Mouse (Mus musculus) heart, embryonic 16.5 days (tissue): ENCODE measurements around the gene Slc26a6. TPM values are rescaled to one million over a fixed set of nuclear protein-coding genes. Genes with fewer than 3 reads are reported as not detected.

ENCODE experiments used
- ATAC-seq: fragments of 200-750 bp; cut with Nextera tagmentation; replicated peaks from 2 replicates; pipeline ENCODE4 v1.8.0; 2017; ENCODE audit warnings: moderate number of reproducible peaks; ENCODE audit not compliant: insufficient read depth, low FRiP score; ENCODE audit errors: extremely low read depth
- H3K27ac ChIP-seq: fragments of 300-500 bp; sonication (generic); 2 replicates; pipeline ENCODE4 v1.5.1; 2014; ENCODE audit warnings: mild to moderate bottlenecking, low read length, control low read depth, moderate library complexity
- H3K27me3 ChIP-seq: fragments of 300-500 bp; sonication (generic); 2 replicates; pipeline ENCODE4 v1.6.1; 2014; ENCODE audit warnings: low read length, mixed read lengths; ENCODE audit not compliant: control insufficient read depth, insufficient read depth
- H3K36me3 ChIP-seq: fragments of 300-500 bp; sonication (generic); 2 replicates; pipeline ENCODE4 v1.6.1; 2014; ENCODE audit not compliant: control insufficient read depth, insufficient read depth
- H3K4me1 ChIP-seq: fragments of 300-500 bp; sonication (generic); 2 replicates; pipeline ENCODE4 v1.6.1; 2014; ENCODE audit warnings: low read length, mixed read lengths; ENCODE audit not compliant: control insufficient read depth, insufficient read depth
- H3K4me2 ChIP-seq: fragments of 300-500 bp; sonication (generic); 2 replicates; pipeline ENCODE4 v1.6.1; 2014; ENCODE audit warnings: low read depth, mild to moderate bottlenecking, control low read depth, low read length
- H3K4me3 ChIP-seq: fragments of 300-500 bp; sonication (generic); 2 replicates; pipeline ENCODE4 v1.5.1; 2014; ENCODE audit warnings: mild to moderate bottlenecking, control low read depth, low read length
- H3K9ac ChIP-seq: fragments of 300-500 bp; sonication (generic); 2 replicates; pipeline ENCODE4 v1.6.1; 2014; ENCODE audit warnings: low read length, control low read depth
- H3K9me3 ChIP-seq: fragments of 300-500 bp; sonication (generic); replicated peaks from 2 replicates; pipeline ENCODE4 v1.6.1; 2016; ENCODE audit warnings: low read length; ENCODE audit not compliant: control insufficient read depth
- WGBS: fragments of 180-500 bp; shearing (Covaris S2); extraction: QIAGEN DNeasy Blood & Tissue Kit; methylation state at CpG from one replicate; pipeline ENCODE4 v1.1.7; 2014; 5-methylcytosine and 5-hydroxymethylcytosine counted together
- polyA plus RNA-seq: library from polyadenylated mRNA; unstranded; fragments of >200 nt; fragmentation: Nextera tagmentation; extraction: Ambion mirVana; gene quantifications from 2 replicates; pipeline ENCODE4 v1.2.1, GENCODE M21; 2015

Gene Slc26a6
- polyA plus RNA-seq, 1 experiment from 2014 or later = 7.8 TPM

DNA sequence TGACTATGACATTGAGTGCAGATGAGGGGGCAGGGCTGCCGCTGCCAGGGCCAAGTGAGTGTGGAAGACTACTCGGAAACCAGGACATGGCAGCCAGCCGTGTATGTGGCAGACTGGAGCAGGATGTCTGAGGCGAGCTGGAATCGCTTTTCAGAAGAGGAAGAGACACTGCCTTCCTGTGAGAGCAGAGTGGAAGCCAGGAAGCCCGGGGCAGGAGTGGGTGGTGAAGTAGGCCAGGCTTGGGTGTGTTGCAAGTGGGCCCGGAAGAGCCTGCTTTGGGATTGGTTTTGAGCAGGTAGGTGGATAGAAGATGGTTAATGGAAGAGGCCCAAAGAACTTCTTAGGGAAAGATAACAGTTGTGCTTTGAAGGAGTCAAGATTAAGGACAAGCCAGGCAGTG is 37.5 kb upstream of the Slc26a6 start:
- 75% methylated on average over 7 of the region's 7 CpGs for WGBS
- H3K27me3 ChIP-seq = no peaks in the 10 kb centered on the region
- H3K36me3 ChIP-seq = peaks cover 16% of the 10 kb centered on the region; the same call in 1 of the 2 replicates
- H3K4me1 ChIP-seq = no peaks in the 10 kb centered on the region
- ATAC-seq = no peak
- H3K9me3 ChIP-seq = no peaks in the 10 kb centered on the region
- no peak overlapping the region for H3K4me3 ChIP-seq
- H3K27ac ChIP-seq = no peak overlapping the region
- H3K4me2 ChIP-seq = no peak overlapping the region
- no peak overlapping the region for H3K9ac ChIP-seq

DNA sequence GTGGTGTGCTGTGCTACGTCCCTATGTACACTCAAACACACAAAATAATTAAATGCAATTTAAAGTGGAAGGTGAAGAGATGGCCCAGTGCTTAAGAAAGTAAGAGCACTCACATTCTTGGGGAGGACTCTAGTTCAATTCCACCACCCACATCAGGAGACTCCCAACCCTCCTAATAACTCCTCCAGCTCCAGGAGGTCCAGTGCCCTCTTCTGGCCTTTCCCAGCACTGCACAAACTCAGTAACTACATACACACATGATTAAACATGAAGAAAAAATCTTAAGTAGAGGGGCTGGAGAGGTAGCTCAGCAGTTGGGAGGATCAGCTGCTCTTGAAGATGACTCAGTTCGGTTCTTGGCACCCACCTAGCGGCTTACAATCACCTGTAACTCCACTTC is 33.6 kb upstream of the Slc26a6 start:
- WGBS = 50% methylated on average over 3 of the region's 3 CpGs
- H3K4me1 ChIP-seq = no peaks in the 10 kb centered on the region
- no peak overlapping the region for H3K4me2 ChIP-seq
- no peak overlapping the region for H3K27ac ChIP-seq
- no peak for ATAC-seq
- H3K9me3 ChIP-seq = no peaks in the 10 kb centered on the region
- peaks cover 17% of the 10 kb centered on the region for H3K27me3 ChIP-seq
- H3K36me3 ChIP-seq = peaks cover 10% of the 10 kb centered on the region; the same call in 1 of the 2 replicates
- no peak overlapping the region for H3K9ac ChIP-seq
- H3K4me3 ChIP-seq = no peak overlapping the region

DNA sequence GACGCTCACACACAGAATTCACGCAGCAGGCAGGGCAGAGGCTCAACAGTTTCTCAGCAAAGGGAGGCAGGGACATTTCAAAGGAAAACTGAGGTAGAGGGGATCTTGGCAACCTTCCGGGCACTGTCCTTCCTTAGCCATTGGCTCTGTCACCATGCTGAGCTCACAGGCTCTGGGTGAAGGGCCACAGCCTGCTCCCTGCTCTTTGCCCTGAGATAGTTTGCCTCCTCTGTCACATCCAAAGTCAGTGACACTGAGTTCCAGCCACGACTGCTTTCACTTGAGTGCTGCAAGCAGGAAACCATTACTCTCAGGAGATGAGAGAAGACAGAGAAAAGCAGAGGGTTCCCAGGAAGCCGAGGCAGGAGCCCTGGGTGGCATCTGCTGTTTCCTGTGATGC is 33.0 kb upstream of the Slc26a6 start:
- Histone ChIP-seq H3K4me3 (no peak overlapping the region), H3K4me1 (no peaks in the 10 kb centered on the region), H3K36me3 (peaks cover 5% of the 10 kb centered on the region; the same call in 1 of the 2 replicates), H3K27me3 (peaks cover 23% of the 10 kb centered on the region), H3K27ac (no peak overlapping the region), H3K4me2 (no peak overlapping the region), H3K9me3 (no peaks in the 10 kb centered on the region), H3K9ac (no peak overlapping the region)
- ATAC-seq = no peak
- 61% methylated on average over 5 of the region's 5 CpGs for WGBS

DNA sequence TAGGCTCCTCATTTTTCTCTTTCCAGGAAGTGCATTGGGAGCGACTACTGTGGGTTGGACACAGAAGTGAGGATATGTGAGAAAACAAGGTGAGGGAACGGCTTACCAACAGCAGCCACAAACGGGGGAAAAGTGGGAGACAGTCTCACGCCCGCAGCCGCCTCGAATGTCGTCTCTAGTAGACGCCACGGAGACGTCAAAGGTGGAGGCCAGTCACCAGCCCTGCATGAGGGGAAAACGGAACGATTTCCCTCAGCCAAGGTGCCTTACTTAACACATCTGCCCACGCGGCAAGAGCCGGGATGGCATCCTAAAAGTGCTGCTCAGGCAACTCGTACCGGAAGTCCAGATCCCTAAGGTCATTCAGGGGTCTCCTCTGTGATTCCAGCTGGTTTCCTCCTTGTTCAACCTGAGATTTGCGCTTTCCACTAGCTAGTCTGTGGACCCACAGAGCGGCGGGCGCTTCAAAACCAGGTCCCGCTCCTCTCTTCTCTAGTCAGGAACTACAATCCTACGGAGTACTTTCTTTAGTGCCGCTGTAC is 28.9 kb upstream of the Slc26a6 start:
- WGBS = 2% methylated on average over 25 of the region's 25 CpGs
- ATAC-seq = no peak
- Histone ChIP-seq H3K36me3 (no peaks in the 10 kb centered on the region), H3K9ac (no peak overlapping the region), H3K4me2 (no peak overlapping the region), H3K27ac (no peak overlapping the region), H3K27me3 (peaks cover 61% of the 10 kb centered on the region), H3K4me3 (no peak overlapping the region), H3K9me3 (no peaks in the 10 kb centered on the region), H3K4me1 (peaks cover 11% of the 10 kb centered on the region)

DNA sequence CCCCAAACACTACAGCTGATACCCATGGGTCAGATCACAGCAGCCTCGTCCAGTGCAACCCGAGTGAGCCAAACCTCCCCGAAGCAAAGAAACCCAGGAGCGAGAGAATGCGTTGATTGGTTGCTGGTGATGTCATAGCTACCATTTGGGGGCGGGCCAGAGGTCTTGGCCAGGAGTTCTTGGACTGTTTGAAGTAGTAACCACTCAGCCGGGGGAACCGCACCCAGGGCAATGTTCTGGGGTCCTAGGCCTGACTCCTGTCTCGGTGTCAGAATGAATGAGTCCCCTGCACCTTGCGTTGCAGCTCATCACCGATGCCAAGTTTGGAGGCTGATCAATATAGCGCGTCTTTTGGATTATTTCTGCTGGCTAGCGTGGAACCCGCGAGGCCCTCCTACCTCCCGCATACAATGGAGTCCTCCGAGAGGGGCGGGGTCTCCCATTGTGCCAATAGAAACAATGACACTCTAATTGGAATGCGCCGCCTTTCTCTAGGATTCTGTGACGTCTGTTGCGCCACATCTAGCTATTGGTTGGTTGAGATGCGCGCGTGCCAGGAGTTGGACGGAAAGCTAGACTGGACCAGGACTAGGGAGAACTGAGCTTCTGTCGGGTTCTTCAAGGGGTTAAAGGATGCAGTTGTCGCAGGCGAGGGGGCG is 28.2 kb upstream of the Slc26a6 start:
- Histone ChIP-seq H3K4me3 (no peak overlapping the region), H3K36me3 (no peaks in the 10 kb centered on the region), H3K4me1 (peaks cover 11% of the 10 kb centered on the region), H3K9ac (no peak overlapping the region), H3K27me3 (peaks cover 68% of the 10 kb centered on the region), H3K27ac (no peak overlapping the region), H3K9me3 (no peaks in the 10 kb centered on the region), H3K4me2 (no peak overlapping the region)
- WGBS = 2% methylated on average over 31 of the region's 31 CpGs
- no peak for ATAC-seq

DNA sequence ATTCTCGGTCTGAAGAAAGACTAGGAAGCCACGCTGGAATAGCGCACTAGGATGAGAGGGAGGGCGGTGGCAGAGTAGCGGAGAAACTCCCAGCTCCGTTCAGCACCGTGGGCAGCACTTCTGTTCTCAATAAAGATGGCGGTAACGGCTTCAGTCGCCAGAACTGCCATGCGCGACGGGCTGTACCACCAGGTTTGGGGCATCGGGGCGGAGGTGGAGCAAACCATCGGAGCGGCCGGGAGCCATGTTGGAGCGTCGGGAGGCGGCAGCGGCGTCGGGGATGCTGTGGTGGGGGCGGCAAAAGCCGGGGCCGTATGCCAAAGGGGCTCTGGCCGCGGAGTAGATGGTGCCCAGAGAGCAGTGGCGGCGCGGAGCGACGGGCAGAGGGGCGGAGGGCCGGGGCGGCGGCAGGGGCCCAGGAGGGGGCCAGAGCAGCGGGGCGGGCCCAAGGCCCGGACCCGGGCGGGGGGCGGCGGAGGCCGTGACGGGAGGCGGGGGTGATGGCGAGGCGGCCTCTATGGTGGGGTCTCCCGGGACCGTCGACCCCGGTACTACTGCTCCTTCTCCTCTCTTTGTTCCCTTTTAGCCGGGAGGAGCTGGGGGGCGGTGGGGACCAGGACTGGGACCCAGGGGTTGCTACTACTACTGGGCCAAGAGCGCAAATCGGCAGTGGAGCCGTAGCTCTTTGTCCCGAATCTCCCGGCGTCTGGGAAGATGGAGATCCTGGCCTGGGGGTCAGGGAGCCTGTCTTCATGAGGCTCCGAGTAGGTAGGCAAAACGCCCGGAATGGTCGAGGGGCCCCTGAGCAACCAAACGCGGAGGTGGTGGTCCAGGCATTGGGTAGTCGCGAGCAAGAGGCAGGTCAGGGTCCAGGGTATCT is 27.0 kb upstream of the Slc26a6 start, which contains the start of gene Celsr3:
Gene Celsr3 (plus strand): TSS at position 501 of the 880 bp plus-strand sequence.
- H3K9ac ChIP-seq = no peak within 1 kb of the TSS
- no peak within 1 kb of the TSS for H3K27ac ChIP-seq
- peak within 1 kb of the TSS; percentile 53 for H3K4me3 ChIP-seq
- ATAC-seq = peak; percentile 49; the same call in 1 of the 2 replicates
- H3K27me3 ChIP-seq = peaks cover 80% of the 10 kb centered on the region
- no peaks in the 10 kb centered on the region for H3K36me3 ChIP-seq
- WGBS = 2% methylated on average over 56 of the region's 70 CpGs
- peak within 1 kb of the TSS; percentile 91 for H3K4me2 ChIP-seq
- no peaks in the 10 kb centered on the region for H3K9me3 ChIP-seq
- peaks cover 11% of the 10 kb centered on the region for H3K4me1 ChIP-seq

DNA sequence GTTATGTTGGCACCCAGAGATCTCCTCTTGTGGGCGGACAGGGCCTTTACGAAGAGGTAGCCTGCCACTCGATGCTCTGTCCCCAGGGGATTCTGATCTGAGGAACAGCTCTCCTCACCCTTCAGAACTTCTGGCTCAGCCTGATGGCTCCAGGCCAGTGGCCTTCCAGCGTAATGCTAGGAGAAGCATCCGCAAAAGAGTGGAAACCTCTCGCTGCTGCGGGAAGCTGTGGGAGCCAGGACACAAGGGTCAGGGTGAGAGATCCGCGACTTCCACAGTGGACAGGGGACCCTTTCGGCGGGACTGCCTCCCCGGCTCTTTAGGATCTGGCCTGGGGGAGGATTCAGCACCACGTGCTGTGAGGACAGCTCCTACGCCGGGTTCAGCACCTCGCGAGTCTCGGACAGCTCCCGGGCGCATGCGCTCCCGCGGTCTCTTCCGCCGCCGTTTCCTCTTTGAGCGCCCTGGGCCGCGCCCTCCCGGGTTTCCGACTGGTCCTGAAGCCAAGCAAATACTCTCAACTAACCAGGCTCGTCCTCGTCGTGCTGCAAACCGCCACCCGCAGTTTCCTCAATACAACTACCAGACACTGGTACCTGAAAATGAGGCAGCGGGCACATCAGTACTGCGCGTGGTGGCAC is 26.3 kb upstream of the Slc26a6 start:
- peak; percentile 53 for ATAC-seq
- H3K4me2 ChIP-seq = peak overlapping the region; percentile 91
- no peak overlapping the region for H3K27ac ChIP-seq
- H3K36me3 ChIP-seq = no peaks in the 10 kb centered on the region
- peaks cover 15% of the 10 kb centered on the region for H3K4me1 ChIP-seq
- WGBS = 2% methylated on average over 39 of the region's 39 CpGs
- H3K9ac ChIP-seq = no peak overlapping the region
- H3K27me3 ChIP-seq = peaks cover 86% of the 10 kb centered on the region
- peak overlapping the region; percentile 53 for H3K4me3 ChIP-seq
- H3K9me3 ChIP-seq = no peaks in the 10 kb centered on the region

DNA sequence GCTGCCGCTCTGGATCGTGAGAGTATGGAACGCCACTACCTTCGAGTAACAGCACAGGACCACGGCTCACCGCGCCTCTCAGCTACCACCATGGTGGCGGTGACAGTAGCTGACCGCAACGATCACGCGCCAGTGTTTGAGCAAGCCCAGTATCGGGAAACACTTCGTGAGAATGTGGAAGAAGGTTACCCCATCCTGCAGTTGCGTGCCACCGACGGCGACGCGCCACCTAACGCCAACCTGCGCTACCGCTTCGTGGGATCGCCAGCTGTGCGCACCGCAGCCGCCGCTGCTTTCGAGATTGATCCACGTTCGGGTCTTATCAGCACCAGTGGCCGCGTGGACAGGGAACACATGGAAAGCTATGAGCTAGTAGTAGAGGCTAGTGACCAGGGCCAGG is 25.6 kb upstream of the Slc26a6 start:
- 10% methylated on average over 34 of the region's 34 CpGs for WGBS
- ATAC-seq = no peak
- H3K4me3 ChIP-seq = peak overlapping the region; percentile 53
- no peak overlapping the region for H3K27ac ChIP-seq
- peak overlapping the region; percentile 91 for H3K4me2 ChIP-seq
- peaks cover 18% of the 10 kb centered on the region for H3K4me1 ChIP-seq
- H3K36me3 ChIP-seq = no peaks in the 10 kb centered on the region
- no peak overlapping the region for H3K9ac ChIP-seq
- no peaks in the 10 kb centered on the region for H3K9me3 ChIP-seq
- peaks cover 89% of the 10 kb centered on the region for H3K27me3 ChIP-seq
